Mouse (Mus musculus) ES-E14 (cell line): ENCODE measurements at regions not wholly inside any gene's neighbourhood (a gene's known extent, or its start where the extent isn't known, plus 50 kb on each side); places are given as distances from the start of the nearest gene placed in this dataset.

Experiments used
- CHD2 ChIP-seq: IDR thresholded peaks from 2 replicates; pipeline ENCODE4 v1.6.1; 2014; ENCODE audit warnings: mild to moderate bottlenecking, low read depth, low read length, inconsistent platforms
- HCFC1 ChIP-seq: IDR thresholded peaks from 2 replicates; pipeline ENCODE4 v1.6.1; 2012; ENCODE audit warnings: low read length, inconsistent platforms, borderline replicate concordance; ENCODE audit not compliant: insufficient read depth
- MAFK ChIP-seq: IDR thresholded peaks from 2 replicates; pipeline ENCODE4 v1.6.1; 2014; ENCODE audit warnings: mild to moderate bottlenecking, low read depth, low read length, inconsistent platforms; ENCODE audit not compliant: insufficient read depth
- ZC3H11A ChIP-seq: IDR thresholded peaks from 2 replicates; pipeline ENCODE4 v1.6.1; 2012; ENCODE audit warnings: low read depth, mild to moderate bottlenecking, inconsistent platforms, low read length, borderline replicate concordance
- ZNF384 ChIP-seq: IDR thresholded peaks from 2 replicates; pipeline ENCODE4 v1.6.1; 2012; ENCODE audit warnings: low read depth, low read length, inconsistent platforms

DNA sequence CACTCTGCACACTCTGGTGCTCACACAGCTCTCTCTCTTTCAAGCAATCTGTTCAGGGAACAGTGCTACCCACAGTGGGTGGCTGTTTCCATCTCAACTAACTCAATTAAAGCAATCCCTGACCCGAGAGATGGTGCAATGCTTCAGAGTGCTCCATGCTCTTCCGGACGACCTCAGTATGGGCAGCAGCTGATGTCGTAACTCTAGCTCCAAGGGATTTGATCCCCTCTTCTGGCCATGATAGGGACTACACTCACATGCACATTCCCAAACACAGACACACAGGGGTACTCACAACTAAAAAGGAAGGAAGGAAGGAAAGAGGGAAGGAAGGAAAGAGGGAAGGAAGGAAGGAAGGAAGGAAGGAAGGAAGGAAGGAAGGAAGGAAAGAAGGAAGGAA, 118.2 kb upstream of the Zfp706 start:
- TF ChIP-seq CHD2 = no peak
- no peak for TF ChIP-seq ZC3H11A
- no peak for TF ChIP-seq MAFK
- no peak for TF ChIP-seq ZNF384
- no peak for TF ChIP-seq HCFC1
